Mouse (Mus musculus) forebrain, embryonic 14.5 days (tissue): Measurements from ENCODE around the gene Cklf. TPM values are rescaled to one million over a fixed set of nuclear protein-coding genes. Genes with fewer than 3 reads are reported as not detected.
A peak's percentile ranks its signal among the peaks of the same experiment; 100 is the strongest.
"Not testable (repeated sequence)": the region's sequence is repeated elsewhere in the genome, so short reads cannot be mapped to it uniquely, and the experiment has no call there.

Experiments used
- ATAC-seq: fragments of 200-750 bp; cut with Nextera tagmentation; 2 replicates; pipeline ENCODE4 v1.8.0; 2017; ENCODE audit warnings: mild to moderate bottlenecking, moderate library complexity
- DNase-seq: peaks from one replicate; pipeline ENCODE4 v3.0.0-alpha.2; 2015; ENCODE audit warnings: low spot score
- H3K27ac ChIP-seq: fragments of 300-500 bp; sonication (generic); 2 replicates; pipeline ENCODE4 v1.5.1; 2014; ENCODE audit warnings: low read depth, mild to moderate bottlenecking, control low read depth, low read length, moderate library complexity
- H3K27me3 ChIP-seq: fragments of 300-500 bp; sonication (generic); replicated peaks from 2 replicates; pipeline ENCODE4 v1.6.1; 2014; ENCODE audit warnings: low read length, control low read depth, mixed read lengths; ENCODE audit not compliant: control insufficient read depth, insufficient read depth
- H3K36me3 ChIP-seq: fragments of 300-500 bp; sonication (generic); 2 replicates; pipeline ENCODE4 v1.6.1; 2014; ENCODE audit warnings: low read length, control low read depth; ENCODE audit not compliant: control insufficient read depth, insufficient read depth
- H3K4me1 ChIP-seq: fragments of 300-500 bp; sonication (generic); 2 replicates; pipeline ENCODE4 v1.6.1; 2014; ENCODE audit warnings: antibody characterized with exemption, low read length, control low read depth; ENCODE audit not compliant: control insufficient read depth, insufficient read depth
- H3K4me2 ChIP-seq: fragments of 300-500 bp; sonication (generic); 2 replicates; pipeline ENCODE4 v1.6.1; 2014; ENCODE audit warnings: mild to moderate bottlenecking, control low read depth, low read length
- H3K4me3 ChIP-seq: fragments of 300-500 bp; sonication (generic); 2 replicates; pipeline ENCODE4 v1.5.1; 2014; ENCODE audit warnings: low read depth, low read length, control low read depth
- H3K9ac ChIP-seq: fragments of 300-500 bp; sonication (generic); 2 replicates; pipeline ENCODE4 v1.6.1; 2014; ENCODE audit warnings: mild to moderate bottlenecking, low read length, control low read depth, moderate library complexity
- H3K9me3 ChIP-seq: fragments of 300-500 bp; sonication (generic); replicated peaks from 2 replicates; pipeline ENCODE4 v1.6.1; 2016; ENCODE audit warnings: low read length, control low read depth, mixed read lengths; ENCODE audit not compliant: control insufficient read depth
- WGBS: fragments of 180-500 bp; shearing (Covaris S2); extraction: QIAGEN DNeasy Blood & Tissue Kit; methylation state at CpG from one replicate; pipeline ENCODE4 v1.1.7; 2014; 5-methylcytosine and 5-hydroxymethylcytosine counted together
- polyA plus RNA-seq: library from polyadenylated mRNA; unstranded; fragments of >200 nt; fragmentation: Nextera tagmentation; extraction: Ambion mirVana; gene quantifications from 2 replicates; pipeline ENCODE4 v1.2.1, GENCODE M21; 2014

Cklf gene
- polyA plus RNA-seq, 1 experiment from 2014 or later = 22.2 TPM

- not testable (repeated sequence) for H3K27me3 ChIP-seq, H3K4me3 ChIP-seq, H3K9me3 ChIP-seq, H3K27ac ChIP-seq, H3K4me1 ChIP-seq, H3K9ac ChIP-seq, H3K4me2 ChIP-seq, H3K36me3 ChIP-seq
- peak; percentile 76 for DNase-seq
- peak; percentile 94 for ATAC-seq
- WGBS = 5% methylated on average over 3 of the region's 3 CpGs
Measured at GRCm38 (mm10) chr8:104301577-104301976, 50.9 kb downstream of the Cklf start.

GRCm38 (mm10) chr8:104302536-104302935 lies 51.9 kb downstream of the Cklf start:
- not testable (repeated sequence) for H3K27ac ChIP-seq, H3K4me2 ChIP-seq, ATAC-seq, H3K27me3 ChIP-seq, DNase-seq, H3K9ac ChIP-seq, H3K4me3 ChIP-seq, H3K9me3 ChIP-seq, H3K36me3 ChIP-seq, H3K4me1 ChIP-seq
- WGBS = 95% methylated on average over 4 of the region's 4 CpGs

DNA sequence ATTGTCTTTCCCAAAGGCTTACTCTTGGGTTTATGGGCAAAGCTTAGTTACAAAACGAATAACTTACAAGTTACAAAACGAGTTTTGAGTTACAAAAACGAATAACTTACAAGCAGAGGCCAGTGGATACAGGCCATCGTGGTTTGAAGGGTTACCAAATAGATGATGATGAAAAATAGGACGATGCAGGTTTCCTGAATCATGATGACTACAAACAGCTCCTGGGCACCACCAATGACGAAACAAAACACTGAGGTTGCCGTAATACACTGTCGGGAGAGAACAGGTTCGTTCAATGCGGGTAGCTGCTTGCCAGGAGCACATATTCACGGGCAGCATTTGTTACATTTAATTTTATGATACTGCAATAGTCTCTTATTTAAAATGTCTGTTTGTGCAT lies 54.3 kb downstream of the Cklf start:
- H3K27me3 ChIP-seq = no peaks in the 10 kb centered on the region
- H3K4me2 ChIP-seq = no peak overlapping the region
- peaks cover 6% of the 10 kb centered on the region; the same call in 1 of the 2 replicates for H3K4me1 ChIP-seq
- ATAC-seq (no peak), DNase-seq (no peak)
- no peaks in the 10 kb centered on the region for H3K36me3 ChIP-seq
- H3K27ac ChIP-seq = no peak overlapping the region
- H3K9ac ChIP-seq = no peak overlapping the region
- WGBS = 90% methylated on average over 11 of the region's 11 CpGs
- no peak overlapping the region for H3K4me3 ChIP-seq
- no peaks in the 10 kb centered on the region for H3K9me3 ChIP-seq

- not testable (repeated sequence) for H3K27me3 ChIP-seq, H3K4me1 ChIP-seq, H3K9me3 ChIP-seq
Measured at GRCm38 (mm10) chr8:104308341-104308740, 57.7 kb downstream of the Cklf start.

GRCm38 (mm10) chr8:104309441-104310155 lies 58.9 kb downstream of the Cklf start, which contains the start of the genes Gm45711 and Cmtm1:
TSS of gene Gm45711 (minus strand) at chr8:104310081.
TSS of gene Cmtm1 (minus strand) at chr8:104310145.
- H3K4me2 ChIP-seq, ATAC-seq, H3K4me3 ChIP-seq, H3K9me3 ChIP-seq, H3K27ac ChIP-seq, H3K27me3 ChIP-seq, DNase-seq, H3K4me1 ChIP-seq, H3K36me3 ChIP-seq, H3K9ac ChIP-seq: not testable (repeated sequence)
- 91% methylated on average over 34 of the region's 36 CpGs for WGBS

More at GRCm38 (mm10) chr8:104308341-104308740, 57.7 kb downstream of the Cklf start:
- DNase-seq, H3K9ac ChIP-seq, H3K4me3 ChIP-seq, H3K27ac ChIP-seq, H3K36me3 ChIP-seq, H3K4me2 ChIP-seq, ATAC-seq: not testable (repeated sequence)
- WGBS = 73% methylated on average over 6 of the region's 6 CpGs

DNA sequence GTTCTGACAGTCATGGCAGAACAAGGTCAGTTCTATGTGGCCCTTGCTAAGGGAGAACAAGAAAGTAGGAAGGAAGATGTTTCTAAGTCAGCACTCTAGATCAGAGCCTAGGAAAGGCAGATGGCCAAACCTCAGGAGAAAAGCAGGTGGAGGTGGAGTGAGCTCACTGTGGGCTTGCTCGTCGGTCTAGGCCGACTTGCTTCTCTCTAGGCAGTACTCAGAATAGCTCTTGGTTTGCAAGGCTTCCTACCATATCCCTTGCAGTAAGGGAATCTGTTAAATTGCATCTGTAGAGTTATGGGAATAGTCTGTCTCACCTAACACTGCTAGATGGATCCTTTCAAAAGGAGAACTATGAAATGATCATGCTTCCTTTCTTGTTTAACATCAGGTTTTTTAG lies 61.4 kb downstream of the Cklf start:
- 88% methylated on average over 3 of the region's 3 CpGs for WGBS
- DNase-seq, H3K9me3 ChIP-seq: not testable (repeated sequence)

DNA sequence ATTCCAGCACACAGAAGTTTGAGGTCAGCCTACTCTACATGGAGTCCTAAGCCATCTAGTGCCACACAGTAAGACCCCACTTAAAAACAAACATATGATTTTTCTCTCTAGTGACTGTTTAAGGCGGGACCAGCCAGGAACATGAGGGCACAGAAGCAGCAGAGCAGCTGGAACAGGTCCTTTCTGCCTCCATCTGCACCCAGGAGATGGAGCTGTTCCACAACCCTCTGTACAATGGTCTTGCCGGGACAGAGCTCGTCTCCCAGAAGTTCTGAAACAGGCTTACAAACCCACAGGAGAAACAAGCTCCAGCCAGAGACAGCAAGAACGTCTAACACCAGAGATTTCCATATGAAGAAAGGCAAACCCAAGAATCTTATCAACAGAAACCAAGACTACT lies 62.6 kb downstream of the Cklf start:
- ATAC-seq = no peak
- no peaks in the 10 kb centered on the region for H3K36me3 ChIP-seq
- no peak overlapping the region for H3K27ac ChIP-seq
- WGBS = 84% methylated on average over 4 of the region's 4 CpGs
- no peak overlapping the region for H3K4me2 ChIP-seq
- no peak overlapping the region for H3K9ac ChIP-seq
- no peak overlapping the region for H3K4me3 ChIP-seq
- H3K9me3 ChIP-seq = no peaks in the 10 kb centered on the region
- no peak for DNase-seq
- H3K4me1 ChIP-seq = no peaks in the 10 kb centered on the region
- H3K27me3 ChIP-seq = no peaks in the 10 kb centered on the region

More for the DNA sequence above, 61.4 kb downstream of the Cklf start:
- H3K27ac ChIP-seq, H3K4me1 ChIP-seq, H3K4me3 ChIP-seq, H3K4me2 ChIP-seq, H3K27me3 ChIP-seq, ATAC-seq, H3K9ac ChIP-seq, H3K36me3 ChIP-seq: not testable (repeated sequence)

Other genes starting within 250 kb of the Cklf start
- 13.6 and 13.7 TPM in 2 replicates for gene Cdh5, start 149.2 kb upstream of the Cklf start, polyA plus RNA-seq
- 1.8 and 2.3 TPM in 2 replicates for gene Bean1, start 80.4 kb upstream of the Cklf start, polyA plus RNA-seq
- 47.0 and 47.1 TPM in 2 replicates for gene Tk2, start 2.3 kb upstream of the Cklf start, polyA plus RNA-seq
- not detected in 2 replicates for gene Cmtm2a, start 42.3 kb downstream of the Cklf start, polyA plus RNA-seq
- not detected in 2 replicates for gene Gm45711, start 59.2 kb downstream of the Cklf start, polyA plus RNA-seq
- gene Cmtm1, start 59.3 kb downstream of the Cklf start, polyA plus RNA-seq = not detected in 2 replicates
- gene Gm11020, start 70.7 kb downstream of the Cklf start, polyA plus RNA-seq = not detected in 2 replicates
- gene Cmtm2b, start 71.4 kb downstream of the Cklf start, polyA plus RNA-seq = not detected in 2 replicates
- gene Cmtm3, start 88.5 kb downstream of the Cklf start, polyA plus RNA-seq = 37.5 and 38.8 TPM in 2 replicates
- gene Cmtm4, start 144.9 kb downstream of the Cklf start, polyA plus RNA-seq = 3.5 and 3.7 TPM in 2 replicates
- 61.1 and 74.0 TPM in 2 replicates for gene Dync1li2, start 192.2 kb downstream of the Cklf start, polyA plus RNA-seq